Mouse (Mus musculus) thymus, adult 2 months (tissue): ENCODE measurements at regions not wholly inside any gene's neighbourhood (a gene's known extent, or its start where the extent isn't known, plus 50 kb on each side); places are given as distances from the start of the nearest gene placed in this dataset.

Experiments used
- DNase-seq: peaks from one replicate; pipeline ENCODE4 v3.0.0; 2021
- H3K27ac ChIP-seq: fragments of 200-500 bp; 2 replicates; pipeline ENCODE4 v1.5.1; 2012; ENCODE audit warnings: low read length, control low read depth; ENCODE audit not compliant: control insufficient read depth, insufficient read depth
- H3K27me3 ChIP-seq: fragments of 200-500 bp; 2 replicates; pipeline ENCODE4 v1.6.1; 2012; ENCODE audit warnings: mild to moderate bottlenecking, low read length, moderate library complexity, mixed read lengths; ENCODE audit not compliant: control insufficient read depth, insufficient read depth
- H3K36me3 ChIP-seq: fragments of 200-500 bp; 2 replicates; pipeline ENCODE4 v1.6.1; 2012; ENCODE audit warnings: mild to moderate bottlenecking, low read length, moderate library complexity; ENCODE audit not compliant: control insufficient read depth, insufficient read depth
- H3K4me1 ChIP-seq: fragments of 200-500 bp; replicated peaks from 2 replicates; pipeline ENCODE4 v1.6.1; 2012; ENCODE audit warnings: low read length; ENCODE audit not compliant: control insufficient read depth, insufficient read depth
- H3K4me3 ChIP-seq: fragments of 200-500 bp; 2 replicates; pipeline ENCODE4 v1.5.1; 2012; ENCODE audit warnings: mild to moderate bottlenecking, low read length, control low read depth, moderate library complexity; ENCODE audit not compliant: control insufficient read depth, insufficient read depth
- CTCF ChIP-seq: fragments of 200-500 bp; IDR thresholded peaks from 2 replicates; pipeline ENCODE4 v1.5.1; 2012; ENCODE audit warnings: mild to moderate bottlenecking, control low read depth, low read length, moderate library complexity, borderline replicate concordance; ENCODE audit not compliant: control insufficient read depth, poor library complexity, insufficient read depth; ENCODE audit errors: extremely low read depth
- POLR2A ChIP-seq: fragments of 200-500 bp; IDR thresholded peaks from 2 replicates; pipeline ENCODE4 v1.6.1; 2012; ENCODE audit warnings: mild to moderate bottlenecking, low read length, control low read depth, moderate library complexity; ENCODE audit not compliant: control insufficient read depth, poor library complexity, insufficient read depth; ENCODE audit errors: extremely low read depth
- WGBS: fragments of 180-500 bp; shearing (Covaris S2); methylation state at CpG from one replicate; pipeline ENCODE4 v1.1.7; 2018; 5-methylcytosine and 5-hydroxymethylcytosine counted together

DNA sequence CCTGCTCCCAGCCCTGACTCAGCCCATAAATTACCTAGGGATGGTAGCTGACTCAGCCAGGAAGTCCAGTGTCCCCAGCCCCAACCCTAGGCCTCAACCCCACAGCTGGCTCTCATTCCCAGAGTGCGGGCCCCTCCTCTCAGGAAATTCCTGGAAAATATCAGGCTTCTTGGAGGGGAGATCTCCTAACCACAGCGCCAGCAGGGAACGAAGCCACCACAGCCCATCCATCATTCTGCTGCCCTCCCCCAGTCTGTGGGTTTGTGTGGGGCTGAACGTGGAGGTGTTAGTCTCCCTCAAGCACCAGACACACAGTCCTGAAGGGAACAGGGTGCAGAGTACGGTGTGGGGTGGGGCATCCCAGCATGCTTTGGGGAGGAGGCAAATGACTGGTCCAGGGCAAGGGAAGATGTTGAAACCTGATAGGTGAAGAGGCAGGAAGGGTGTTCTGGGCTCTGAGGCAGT is 143.2 kb downstream of the Zfp36l2 start:
- no peak for DNase-seq
- 45% methylated on average over 5 of the region's 5 CpGs for WGBS
- Histone ChIP-seq H3K4me1 (no peaks in the 10 kb centered on the region), H3K4me3 (no peak overlapping the region), H3K27ac (no peak overlapping the region), H3K36me3 (no peaks in the 10 kb centered on the region), H3K27me3 (no peaks in the 10 kb centered on the region)
- TF ChIP-seq CTCF (no peak), POLR2A (no peak)

DNA sequence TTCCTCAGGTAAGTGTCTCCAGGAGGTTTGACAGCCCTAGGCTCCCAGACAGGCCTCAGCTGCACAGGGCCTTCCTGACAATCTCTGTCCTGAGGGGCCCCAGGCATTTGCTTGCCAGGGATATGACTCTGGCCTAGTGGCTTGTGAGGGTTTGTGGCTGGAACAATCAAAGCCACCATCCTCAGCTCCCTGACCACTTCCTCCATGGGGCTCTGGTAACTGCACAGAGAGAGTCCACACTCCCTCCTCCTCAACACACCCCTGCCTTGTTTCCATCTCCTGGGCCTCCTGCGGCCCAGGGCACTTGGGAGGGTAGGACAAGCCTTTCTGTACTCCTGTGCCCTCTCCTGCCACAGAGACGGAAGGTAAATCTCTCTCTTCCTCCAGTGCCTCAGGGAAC is 144.6 kb downstream of the Zfp36l2 start:
- TF ChIP-seq POLR2A = no peak
- TF ChIP-seq CTCF = no peak
- H3K27me3 ChIP-seq = no peaks in the 10 kb centered on the region
- H3K4me1 ChIP-seq = peaks cover 10% of the 10 kb centered on the region
- WGBS = 52% methylated on average over 2 of the region's 2 CpGs
- DNase-seq = no peak
- no peaks in the 10 kb centered on the region for H3K36me3 ChIP-seq
- no peak overlapping the region for H3K27ac ChIP-seq
- no peak overlapping the region for H3K4me3 ChIP-seq

DNA sequence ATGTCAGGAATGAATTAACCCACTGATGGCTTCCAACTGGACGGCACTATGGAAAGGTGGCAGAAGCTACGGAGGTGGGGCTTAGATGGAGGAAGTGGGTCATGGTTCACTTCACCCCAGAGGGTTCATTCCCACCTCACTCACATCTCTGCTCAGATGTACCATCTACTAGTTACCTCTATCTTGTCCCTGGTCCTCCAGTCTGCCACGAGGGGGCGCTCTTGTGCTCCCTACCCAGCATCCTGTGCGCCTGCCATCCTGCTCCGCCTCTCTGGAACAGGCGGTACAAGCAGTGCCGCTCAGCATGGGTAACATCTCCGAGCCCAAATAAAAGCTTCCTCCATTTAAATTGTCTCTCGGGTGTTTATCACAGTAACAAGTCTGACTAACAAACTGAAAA is 148.3 kb downstream of the Zfp36l2 start:
- no peak overlapping the region for H3K27ac ChIP-seq
- 89% methylated on average over 10 of the region's 10 CpGs for WGBS
- TF ChIP-seq CTCF (no peak), POLR2A (no peak)
- H3K4me3 ChIP-seq = no peak overlapping the region
- peaks cover 26% of the 10 kb centered on the region for H3K4me1 ChIP-seq
- H3K27me3 ChIP-seq = no peaks in the 10 kb centered on the region
- H3K36me3 ChIP-seq = no peaks in the 10 kb centered on the region
- no peak for DNase-seq

DNA sequence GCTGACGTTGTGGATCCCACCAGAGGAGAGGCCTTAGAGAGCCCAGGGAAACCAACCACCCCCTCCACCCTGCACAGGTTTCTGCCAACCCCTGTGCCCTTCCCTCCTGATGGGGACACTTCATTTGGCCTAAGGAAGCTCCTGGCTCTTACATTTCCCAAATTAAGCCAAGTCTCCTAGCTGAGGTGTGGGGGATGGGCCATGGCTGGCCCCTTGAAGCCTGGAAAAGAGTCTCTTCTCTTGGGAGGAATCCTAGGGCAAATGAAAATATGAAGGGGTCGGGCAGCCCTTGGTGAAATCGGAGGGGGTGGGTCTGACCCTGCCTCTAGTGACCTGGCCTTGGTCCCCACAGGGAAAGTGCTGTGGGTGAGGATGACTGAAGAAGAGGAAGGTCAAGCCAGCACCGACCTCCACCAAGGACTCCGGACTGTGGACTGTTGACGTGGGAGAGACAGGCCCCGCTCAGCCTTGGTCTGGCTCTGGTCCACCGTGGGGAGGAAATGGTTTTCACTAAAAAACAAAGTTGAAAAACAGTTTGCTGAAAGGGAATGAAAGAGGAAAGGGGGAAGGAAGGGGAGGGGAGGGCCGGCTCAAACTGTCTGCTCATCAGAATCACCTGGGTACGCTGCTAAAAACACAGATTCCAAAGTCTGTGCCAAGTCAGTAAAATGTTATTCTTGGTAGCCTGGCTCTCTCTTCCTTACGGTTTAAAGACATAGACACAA is 150.0 kb downstream of the Zfp36l2 start:
- Histone ChIP-seq H3K27me3 (no peaks in the 10 kb centered on the region), H3K4me1 (peaks cover 41% of the 10 kb centered on the region), H3K4me3 (no peak overlapping the region), H3K27ac (no peak overlapping the region), H3K36me3 (no peaks in the 10 kb centered on the region)
- WGBS = 32% methylated on average over 11 of the region's 11 CpGs
- TF ChIP-seq CTCF = no peak
- TF ChIP-seq POLR2A = no peak
- no peak for DNase-seq

DNA sequence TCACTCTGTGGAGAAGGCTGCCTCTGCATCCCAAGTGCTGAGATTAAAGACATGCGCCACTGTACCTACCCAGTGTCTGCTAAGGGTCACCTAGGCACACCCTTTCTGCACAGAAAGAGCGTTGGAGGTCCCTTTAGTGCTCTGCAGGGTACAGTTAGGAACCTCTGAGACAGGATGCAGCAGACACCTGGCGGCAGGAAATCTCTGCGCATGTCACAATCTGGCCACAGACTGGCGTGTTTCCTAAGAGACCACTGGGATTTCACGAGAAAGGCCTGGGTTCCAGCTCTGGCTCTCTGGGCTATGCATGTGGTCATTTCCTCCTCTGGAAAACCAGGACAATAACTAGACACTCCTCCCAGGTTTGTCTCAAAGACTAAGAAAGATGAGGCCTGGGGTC is 151.7 kb downstream of the Zfp36l2 start:
- 11% methylated on average over 6 of the region's 6 CpGs for WGBS
- peak; percentile 52 for DNase-seq
- Histone ChIP-seq H3K27me3 (no peaks in the 10 kb centered on the region), H3K4me1 (peaks cover 47% of the 10 kb centered on the region), H3K27ac (no peak overlapping the region), H3K4me3 (no peak overlapping the region), H3K36me3 (no peaks in the 10 kb centered on the region)
- TF ChIP-seq CTCF = peak; percentile 62; the same call in 1 of the 2 replicates
- TF ChIP-seq POLR2A = no peak

DNA sequence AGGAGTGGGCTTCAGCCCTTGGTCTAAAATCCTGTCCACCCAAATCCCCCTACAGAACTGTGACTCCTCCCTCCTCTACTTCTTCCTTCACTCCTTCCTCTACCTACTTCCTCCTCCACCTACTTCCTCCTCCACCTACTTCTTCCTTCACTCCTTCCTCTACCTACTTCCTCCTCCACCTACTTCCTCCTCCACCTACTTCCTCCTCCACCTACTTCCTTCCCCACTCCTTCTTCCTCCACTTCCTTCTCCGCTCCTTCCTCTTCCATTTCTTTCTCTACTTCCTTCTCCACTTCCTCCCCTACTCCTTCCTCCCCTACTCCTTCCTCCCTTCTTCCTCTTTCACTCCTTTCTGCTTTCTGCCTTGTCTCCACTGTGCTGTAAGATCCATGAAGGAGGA is 152.9 kb downstream of the Zfp36l2 start:
- Histone ChIP-seq H3K36me3 (no peaks in the 10 kb centered on the region), H3K27me3 (no peaks in the 10 kb centered on the region), H3K4me1 (peaks cover 47% of the 10 kb centered on the region), H3K4me3 (no peak overlapping the region), H3K27ac (no peak overlapping the region)
- TF ChIP-seq CTCF = no peak
- no peak for DNase-seq
- 96% methylated on average over 1 of the region's 1 CpGs for WGBS

DNA sequence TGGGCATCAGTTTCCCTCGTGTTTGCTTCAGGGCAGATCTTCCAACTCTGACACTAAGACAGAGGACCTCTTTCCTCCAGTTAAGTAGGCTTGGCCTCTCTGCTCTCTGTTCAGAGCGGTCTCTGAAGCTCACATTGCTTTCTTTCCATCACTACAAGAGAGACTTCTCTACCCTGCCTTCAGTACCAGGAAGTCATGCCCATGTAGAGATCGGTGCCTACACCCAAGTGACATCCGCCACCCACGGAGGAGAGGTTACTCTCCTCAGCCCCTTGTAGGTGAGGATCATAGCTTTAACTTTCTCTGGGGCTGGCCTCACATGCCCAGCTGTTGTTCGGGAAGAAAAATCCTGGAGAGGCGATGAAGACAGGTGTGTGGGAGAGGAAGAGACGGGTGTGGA is 155.3 kb downstream of the Zfp36l2 start:
- H3K36me3 ChIP-seq = no peaks in the 10 kb centered on the region
- no peak for DNase-seq
- H3K27ac ChIP-seq = peak overlapping the region; percentile 61
- H3K4me3 ChIP-seq = no peak overlapping the region
- H3K27me3 ChIP-seq = no peaks in the 10 kb centered on the region
- 65% methylated on average over 8 of the region's 8 CpGs for WGBS
- no peak for TF ChIP-seq POLR2A
- no peak for TF ChIP-seq CTCF
- peaks cover 45% of the 10 kb centered on the region for H3K4me1 ChIP-seq

DNA sequence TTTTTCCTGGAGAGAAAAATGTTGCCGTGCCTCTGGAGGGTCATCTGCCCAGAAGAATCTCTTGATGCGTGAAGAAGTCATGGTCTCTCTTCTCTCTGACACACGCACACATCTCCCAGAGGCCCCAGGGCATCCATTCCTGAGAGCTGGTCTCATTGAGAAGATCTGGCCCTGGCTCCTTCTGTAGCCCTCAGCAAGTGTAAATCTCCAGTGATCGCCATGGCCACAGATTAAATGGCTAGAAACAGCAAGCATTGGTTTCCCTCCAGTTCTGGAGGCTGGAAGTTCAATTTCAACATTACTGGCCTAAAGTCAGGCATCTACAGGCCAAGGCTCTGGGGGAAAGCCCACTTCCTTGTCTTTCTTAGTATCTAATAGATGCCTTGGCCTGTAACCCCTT is 155.9 kb downstream of the Zfp36l2 start:
- WGBS = 97% methylated on average over 4 of the region's 4 CpGs
- Histone ChIP-seq H3K36me3 (no peaks in the 10 kb centered on the region), H3K27me3 (no peaks in the 10 kb centered on the region), H3K4me1 (peaks cover 48% of the 10 kb centered on the region), H3K4me3 (no peak overlapping the region), H3K27ac (peak overlapping the region; percentile 5; the same call in 1 of the 2 replicates)
- no peak for DNase-seq
- no peak for TF ChIP-seq POLR2A
- TF ChIP-seq CTCF = no peak
